Mouse (Mus musculus): ENCODE measurements at regions not wholly inside any gene's neighbourhood (a gene's known extent, or its start where the extent isn't known, plus 50 kb on each side); places are given as distances from the start of the nearest gene placed in this dataset.

DNA sequence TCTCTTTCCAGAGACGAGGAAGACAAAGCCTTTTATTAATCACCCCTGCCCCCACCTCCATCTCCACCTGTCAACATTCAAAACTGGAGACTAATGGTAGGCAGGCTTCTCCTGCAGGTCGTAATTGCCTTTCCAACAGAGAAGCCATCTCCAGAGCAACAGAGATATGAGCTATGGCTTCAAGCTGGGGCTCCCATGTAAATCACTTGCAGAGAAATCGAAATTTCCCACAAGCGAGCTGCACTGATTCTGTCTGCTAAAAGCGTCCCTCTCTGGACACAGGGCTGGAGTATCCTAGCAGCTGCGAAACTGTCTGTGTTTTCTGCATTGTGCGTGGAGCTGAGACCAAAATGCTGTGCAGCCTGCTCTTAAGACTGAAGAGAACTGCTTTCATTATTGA, 176.6 kb downstream of the Cartpt start:
- TF ChIP-seq ZMIZ1 (IDR thresholded peaks at IDR 0.05; ENCODE audit: low read depth, low read length) (no peak), KAT2A (conservative IDR thresholded peaks at IDR 0.05; ENCODE audit: low read depth, low read length) (no peak), SMC3 (IDR thresholded peaks at IDR 0.05; ENCODE audit: low read depth, low read length) (no peak), EP300 (IDR thresholded peaks at IDR 0.05; ENCODE audit: low read depth in 1 of 2, low read length in 2 of 2) (no peak), ZKSCAN1 (IDR thresholded peaks at IDR 0.05; ENCODE audit: low read depth, low read length) (no peak), USF1 (IDR thresholded peaks at IDR 0.05; ENCODE audit: low read depth, low read length) (no peak), CHD2 (IDR thresholded peaks at IDR 0.05; ENCODE audit: low read length) (no peak), GATA1 (IDR thresholded peaks at IDR 0.05; ENCODE audit: low read depth, low read length) (no peak), MAX (IDR thresholded peaks at IDR 0.05; ENCODE audit: low read length) (no peak), POLR2A (IDR thresholded peaks at IDR 0.05; ENCODE audit: control insufficient read depth in 1 of 2, insufficient read depth in 1 of 2, low read depth in 1 of 2, low read length in 2 of 2, poor library complexity in 1 of 2) (no peak), E2F4 (IDR thresholded peaks at IDR 0.05; ENCODE audit: borderline replicate concordance, low read depth, low read length) (no peak), HCFC1 (IDR thresholded peaks at IDR 0.05; ENCODE audit: low read depth, low read length) (no peak)
